Mouse (Mus musculus) adrenal gland, postnatal 25 days (tissue): ENCODE measurements around the gene Slc29a2. TPM values are rescaled to one million over a fixed set of nuclear protein-coding genes. Genes with fewer than 3 reads are reported as not detected.

Source experiments
- DNase-seq: peaks from one replicate; pipeline ENCODE4 v3.0.0; 2021; ENCODE audit warnings: mixed read lengths
- total RNA-seq: library from RNA; stranded (reverse); gene quantifications from 2 replicates; pipeline ENCODE4 v1.2.3, GENCODE M21; 2021

The Slc29a2 gene
- total RNA-seq, 1 experiment from 2014 or later, result 5.0 TPM

DNA sequence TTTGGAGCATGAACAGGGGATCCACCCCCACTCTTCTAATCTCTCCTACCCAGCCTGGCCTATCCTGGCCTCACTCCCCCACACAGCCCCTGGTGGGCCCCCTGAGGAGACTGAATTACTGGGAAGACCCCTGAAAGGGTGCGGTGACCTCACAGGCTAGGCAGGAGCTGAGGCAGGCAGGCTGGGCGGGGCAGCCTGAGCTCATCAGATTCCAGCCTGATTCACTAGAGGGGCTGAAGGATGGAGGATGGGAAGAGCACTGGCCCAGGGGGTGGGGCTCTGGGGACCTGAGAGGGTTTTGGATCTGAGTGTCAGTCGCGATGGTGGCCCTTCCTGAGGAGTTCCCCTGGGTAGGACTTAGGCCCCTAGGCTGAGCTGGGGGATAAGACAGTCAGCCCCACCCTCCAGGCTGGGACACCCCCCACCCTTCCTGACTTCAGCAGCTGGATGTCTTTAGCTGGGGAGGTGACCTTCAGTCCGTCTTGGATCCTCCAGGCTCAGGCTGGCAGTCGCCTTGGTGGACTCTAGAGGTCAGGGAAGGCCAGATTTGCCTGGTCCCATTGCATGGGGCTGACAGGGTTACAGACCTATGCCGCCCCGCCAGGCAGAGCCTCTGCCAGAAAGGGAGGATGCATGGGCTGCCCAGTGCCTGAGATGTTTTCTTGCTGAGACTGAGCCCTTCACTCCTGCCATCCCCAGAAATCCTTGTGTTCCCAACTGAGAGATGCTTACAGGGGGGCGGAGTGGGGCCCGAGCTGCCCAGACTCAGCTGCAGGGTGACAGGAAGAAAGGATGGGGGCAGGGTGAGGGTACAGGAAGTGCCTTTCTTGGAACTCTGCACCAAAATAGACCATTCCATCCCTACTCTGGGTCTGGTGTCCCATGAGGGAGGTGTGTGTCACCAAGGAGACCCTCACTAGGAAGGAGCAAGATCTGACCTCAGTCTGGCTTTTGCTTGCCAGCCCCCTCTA, 35.4 kb downstream of the Slc29a2 start:
- no peak for DNase-seq

DNA sequence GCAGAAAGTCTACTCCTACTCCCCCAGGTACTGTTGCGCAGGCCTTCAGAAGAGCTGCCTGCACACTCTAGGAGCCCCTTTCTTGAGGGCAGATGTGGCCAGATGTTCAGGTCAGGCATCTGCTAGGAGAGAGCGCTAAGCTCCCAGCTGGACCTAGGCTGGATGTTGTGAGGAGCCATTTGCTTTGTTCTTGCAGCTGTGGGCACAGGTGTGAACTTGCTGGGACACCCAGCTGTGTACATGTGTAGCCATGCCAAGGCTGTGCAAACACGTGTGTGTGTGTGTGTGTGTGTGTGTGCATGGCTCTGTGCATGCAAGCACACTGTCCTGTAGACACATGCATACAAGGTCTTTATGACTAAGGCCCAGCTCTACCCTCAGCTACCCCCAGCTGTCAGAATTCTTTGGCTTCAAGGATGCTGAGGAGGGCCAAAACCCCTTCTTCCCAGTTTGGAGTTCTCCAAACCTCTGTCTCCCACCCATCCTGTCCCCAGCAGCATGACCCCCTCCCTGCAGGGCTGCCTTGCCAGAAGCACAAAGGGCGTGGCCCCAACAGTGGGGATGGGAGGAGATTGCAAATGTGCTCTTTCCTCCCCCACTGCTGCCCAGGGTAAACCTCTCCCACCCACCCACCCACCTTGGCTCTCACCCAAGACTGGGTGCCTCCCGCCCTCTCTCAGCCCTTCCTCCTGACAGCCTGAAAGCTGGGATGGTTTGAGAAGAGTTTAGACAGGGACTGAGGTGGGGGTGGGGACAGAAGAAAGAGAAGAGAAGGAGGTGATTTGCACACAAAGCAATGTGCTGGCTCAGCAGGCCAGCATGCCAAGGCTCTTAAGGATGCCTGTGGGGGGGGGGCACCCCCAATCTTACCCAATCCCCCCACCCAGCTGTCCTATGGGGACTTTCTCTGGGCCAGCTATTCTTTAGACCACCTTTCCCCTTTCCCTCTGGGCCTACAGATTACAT, 37.0 kb downstream of the Slc29a2 start:
- DNase-seq, result no peak

DNA sequence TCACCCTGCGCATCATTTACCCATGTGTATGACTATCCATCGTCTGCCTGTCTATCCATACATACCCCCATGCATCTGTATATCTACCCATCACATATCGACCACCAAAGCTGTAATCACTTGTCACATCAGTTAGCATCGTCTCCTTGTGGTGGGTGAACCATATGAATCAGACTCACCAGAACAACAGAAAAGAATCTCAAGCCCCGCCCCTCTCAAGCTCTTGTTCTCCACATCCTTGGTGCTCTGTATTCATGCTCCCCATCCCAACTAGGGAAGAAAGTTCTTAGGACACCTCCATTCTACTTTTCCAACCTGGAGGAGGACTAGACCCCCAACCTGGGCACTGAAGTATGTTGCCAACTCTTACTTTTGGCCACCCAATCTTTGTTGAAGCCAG, 38.4 kb downstream of the Slc29a2 start:
- no peak for DNase-seq

DNA sequence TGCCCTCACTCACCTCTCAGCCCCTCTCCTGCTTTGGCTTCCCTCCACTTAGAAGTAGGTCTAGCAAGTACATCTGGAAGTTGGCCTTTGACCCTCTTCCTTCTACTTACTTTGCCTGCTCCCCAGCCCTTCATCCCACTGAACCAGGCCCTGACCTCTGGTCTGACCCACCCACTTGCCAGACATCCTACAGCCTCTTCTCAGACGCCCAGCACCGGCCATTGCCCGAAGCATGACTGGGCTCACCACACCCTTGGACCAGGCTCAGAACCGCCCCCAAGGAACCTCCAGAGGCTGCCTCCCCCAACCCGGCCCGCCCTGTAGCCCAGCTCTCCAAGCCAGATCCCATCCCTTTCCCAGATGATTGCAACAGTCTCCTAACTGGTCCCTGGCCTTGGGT, 38.8 kb downstream of the Slc29a2 start:
- DNase-seq, result no peak

DNA sequence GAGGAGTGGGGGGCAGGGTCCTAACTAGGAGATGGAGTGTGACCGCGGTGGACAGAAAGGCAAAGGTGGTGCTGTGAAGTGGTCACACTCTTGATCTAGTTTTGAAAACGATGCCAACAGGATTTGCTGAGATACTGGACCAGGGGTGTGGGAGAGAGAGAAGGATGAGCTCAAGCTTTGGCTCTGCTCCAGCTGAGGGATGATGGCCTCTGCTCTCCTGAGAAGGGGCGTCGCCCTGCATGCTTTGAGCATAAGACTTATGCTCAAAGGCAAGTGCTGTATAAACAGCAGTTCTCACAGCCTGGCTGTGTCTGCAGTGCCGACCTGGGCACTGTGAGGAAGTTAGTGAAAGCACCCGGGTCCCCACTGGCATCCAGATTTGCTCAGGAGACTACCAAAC, 41.4 kb downstream of the Slc29a2 start:
- DNase-seq, result no peak

- no peak for DNase-seq
Observed at GRCm38 (mm10) chr19:5067040-5067799, 43.6 kb downstream of the Slc29a2 start.

- peak; percentile 69 for DNase-seq
Observed at GRCm38 (mm10) chr19:5067867-5068569, 44.4 kb downstream of the Slc29a2 start, which contains the start of gene Cd248. TSS of gene Cd248 (plus strand) at chr19:5068078.

- no peak for DNase-seq
Observed at GRCm38 (mm10) chr19:5068570-5069234, 45.0 kb downstream of the Slc29a2 start.

GRCm38 (mm10) chr19:5069486-5069885, 45.8 kb downstream of the Slc29a2 start:
- no peak for DNase-seq

DNA sequence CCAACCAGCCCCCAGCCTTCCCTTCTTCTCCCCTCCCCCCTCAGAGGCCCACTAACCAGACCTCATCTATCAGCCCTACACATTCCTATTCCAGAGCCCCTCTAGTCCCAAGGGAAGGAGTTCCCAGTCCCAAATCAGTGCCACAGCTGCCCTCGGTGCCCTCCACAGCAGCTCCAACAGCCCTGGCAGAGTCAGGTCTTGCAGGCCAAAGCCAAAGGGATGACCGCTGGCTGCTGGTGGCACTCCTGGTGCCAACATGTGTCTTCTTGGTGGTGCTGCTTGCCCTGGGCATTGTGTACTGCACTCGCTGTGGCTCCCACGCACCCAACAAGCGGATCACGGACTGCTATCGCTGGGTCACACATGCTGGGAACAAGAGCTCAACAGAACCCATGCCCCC, 46.3 kb downstream of the Slc29a2 start:
- DNase-seq, result no peak

- DNase-seq, result no peak
Observed at GRCm38 (mm10) chr19:5071077-5071476, 47.4 kb downstream of the Slc29a2 start.

DNA sequence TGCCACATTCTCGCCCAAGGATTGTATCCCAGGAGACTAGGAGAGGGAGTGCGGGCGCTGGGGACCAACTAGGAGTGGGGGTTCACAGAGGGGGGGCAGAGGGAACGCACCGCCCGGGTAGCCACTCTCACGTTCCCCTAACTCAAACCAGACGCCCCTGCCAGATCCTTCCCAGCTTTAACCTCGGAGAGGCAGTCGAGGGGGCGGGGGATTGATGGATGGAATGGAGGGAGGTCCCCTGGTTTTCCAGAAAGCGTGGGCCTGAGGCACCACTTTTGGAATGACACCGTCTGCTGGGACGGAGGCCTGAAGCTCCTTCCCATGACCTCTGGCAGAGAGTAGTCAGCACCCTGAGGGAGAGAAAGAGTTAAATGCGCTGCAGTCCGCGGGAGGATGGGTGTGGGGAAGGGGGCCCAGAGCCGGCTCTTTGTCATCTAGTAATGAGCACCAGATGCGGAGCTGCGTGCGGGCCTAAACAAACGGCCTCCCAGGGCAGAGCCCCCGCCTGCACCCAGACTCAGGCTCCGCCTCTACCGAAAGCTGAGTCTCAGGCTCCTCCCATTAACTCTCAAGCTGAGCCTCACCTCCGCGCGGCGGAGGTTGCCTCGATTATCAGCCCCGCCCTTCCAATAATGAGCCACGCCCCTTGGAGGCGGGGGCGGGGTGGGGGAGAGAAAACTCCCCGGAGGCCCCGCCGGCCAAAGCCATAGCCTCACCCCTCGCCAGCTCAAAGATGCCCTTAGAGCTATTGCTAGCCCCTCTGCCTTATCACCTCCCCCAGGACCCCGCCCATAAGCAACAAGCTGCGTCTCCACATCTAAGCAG, 48.1 kb downstream of the Slc29a2 start:
- peak; percentile 75 for DNase-seq

DNA sequence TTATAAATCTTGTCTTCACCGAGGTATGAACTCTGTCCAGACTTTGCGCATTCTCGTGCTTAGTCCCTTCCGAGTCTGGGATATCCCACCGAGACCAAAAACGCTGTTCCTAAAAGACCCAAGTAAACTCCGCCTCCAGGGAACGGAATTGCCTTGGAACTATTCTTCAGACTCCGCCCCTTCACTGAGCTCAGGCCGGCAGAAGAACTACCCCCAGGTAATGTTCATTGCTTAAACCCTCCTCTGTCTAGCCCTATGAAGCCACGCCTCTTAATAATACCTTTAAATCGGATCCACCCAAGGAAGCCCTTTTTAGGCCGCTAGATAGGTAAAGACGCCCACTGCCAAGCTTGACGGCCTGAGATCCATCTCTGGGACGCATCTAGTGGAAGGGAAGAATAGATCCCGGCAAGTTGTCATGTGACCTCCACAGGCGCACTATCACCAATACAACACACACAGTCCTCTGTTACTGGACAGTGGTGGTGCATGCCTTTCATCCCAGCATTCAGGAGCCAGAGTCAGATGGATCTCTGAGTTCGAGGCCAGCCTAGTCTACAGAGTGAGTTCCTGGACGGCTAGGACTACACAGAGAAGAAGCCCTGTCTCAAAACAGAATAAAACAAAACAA, 48.8 kb downstream of the Slc29a2 start:
- DNase-seq, result no peak

DNA sequence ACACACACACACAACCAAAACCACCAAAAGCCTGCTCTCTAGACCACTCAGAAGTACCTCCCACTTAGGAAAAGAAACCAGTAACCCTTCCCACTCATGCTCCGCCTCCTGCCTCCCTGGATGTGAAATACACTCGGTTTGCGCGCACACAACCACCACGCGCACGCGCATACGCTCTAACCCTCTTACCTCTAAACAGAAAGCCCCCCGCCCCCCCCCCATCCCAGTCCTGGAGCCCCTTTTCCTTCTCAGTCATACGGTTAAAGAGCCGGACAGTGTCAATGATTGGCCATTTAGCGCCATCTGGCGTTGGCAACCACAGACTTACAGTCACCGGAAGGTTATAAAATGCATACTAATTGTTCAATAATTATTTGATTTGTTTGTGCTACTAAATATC, 49.4 kb downstream of the Slc29a2 start:
- DNase-seq, result peak; percentile 59

DNA sequence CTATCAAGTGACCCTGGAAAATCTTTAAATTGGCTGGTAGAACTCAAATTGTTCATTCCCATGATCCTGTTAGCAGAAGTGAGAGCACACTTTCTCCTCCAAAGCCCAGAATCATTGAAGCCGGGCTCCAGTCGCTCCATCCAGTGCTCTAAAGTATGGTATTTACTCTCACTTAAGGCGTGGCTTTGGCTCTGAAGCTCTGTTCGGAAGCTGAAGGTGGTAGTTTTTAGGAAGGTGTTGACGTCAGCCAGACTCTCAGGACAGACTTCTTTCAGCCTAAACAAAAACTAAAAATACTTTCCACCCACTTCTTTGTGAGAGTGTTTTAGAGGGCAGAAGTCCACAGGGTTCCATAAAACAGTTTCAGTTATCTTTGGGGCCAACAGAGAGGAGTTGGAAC, 49.9 kb downstream of the Slc29a2 start:
- DNase-seq, result no peak

DNA sequence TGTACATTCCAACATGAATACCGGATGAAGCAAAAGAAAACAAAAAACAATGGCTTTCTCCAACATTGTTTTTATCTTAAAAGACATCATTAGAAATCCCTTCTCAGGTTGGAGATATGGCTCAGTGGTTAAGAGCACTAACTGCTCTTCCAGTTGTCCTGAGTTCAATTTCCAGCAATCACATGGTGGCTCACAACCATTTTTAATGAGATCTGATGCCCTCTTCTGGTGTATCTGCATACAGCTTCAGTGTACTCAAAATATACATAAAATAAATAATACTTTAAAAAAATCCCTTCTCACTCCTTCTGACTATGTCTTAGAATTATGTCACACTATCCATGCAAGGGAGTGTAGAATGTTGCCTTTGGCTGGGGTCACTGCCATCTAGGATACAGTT, 55.6 kb downstream of the Slc29a2 start:
- DNase-seq, result no peak
